ENCODE assay signal across 11 mouse cellular contexts in genomic region chr11:30257812-30258211, GRCm38 (mm10). TPM values are rescaled to one million over a fixed set of nuclear protein-coding genes. Genes with fewer than 3 reads are reported as not detected.
DNase-seq lines count a peak whose midpoint lies in the region; ATAC-seq and TF ChIP-seq lines count a peak whose summit lies in the region.
"Had no signal": no experiment of that assay in that cellular context is flagged by ENCODE, and none has a peak within 500 bp of the region (broad histone marks: within the 10 kb centered on the region; RNA-seq: fewer than 3 reads in every experiment).

No protein-coding gene starts in this region.

- 24% methylated on average over 1 of the region's 1 CpGs for WGBS in lung, embryonic 16.5 days
- 3% methylated on average over 1 of the region's 1 CpGs for WGBS in cerebellum, adult 2 months
- WGBS in midbrain, embryonic 15.5 days, result 46% methylated on average over 1 of the region's 1 CpGs
- WGBS in forebrain, embryonic 10.5 days, result 74% methylated on average over 1 of the region's 1 CpGs

- H3K4me2 ChIP-seq in lung, embryonic 16.5 days (ENCODE audit: low read depth, low read length), result no peak overlapping the region
- H3K4me2 ChIP-seq in midbrain, embryonic 15.5 days, result no peak overlapping the region
- H3K4me2 ChIP-seq: embryonic facial prominence, embryonic 15.5 days; midbrain, embryonic 11.5 days had no signal

- DNase-seq in lung, postnatal 25 days (ENCODE audit: low spot score), result no peak
- peak; percentile 63 to 78 for DNase-seq in cerebellum, adult 2 months
- peak; percentile 87 to 89 for DNase-seq in heart, adult 9 months (ENCODE audit: low spot score in 2 of 2)
- peak; percentile 30 to 51 for DNase-seq in kidney, postnatal 36 days
- no peak for DNase-seq in forebrain, embryonic 10.5 days (ENCODE audit: extremely low spot score, low spot score)
- DNase-seq: liver had no signal

- peaks cover 3% of the 10 kb centered on the region for H3K36me3 ChIP-seq in lung, embryonic 16.5 days (ENCODE audit: control insufficient read depth, insufficient read depth, low read length)
- H3K36me3 ChIP-seq in midbrain, embryonic 15.5 days (replicated peaks), result no peaks in the 10 kb centered on the region
- no peaks in the 10 kb centered on the region for H3K36me3 ChIP-seq in forebrain, embryonic 10.5 days (replicated peaks)
- H3K36me3 ChIP-seq: embryonic facial prominence, embryonic 15.5 days; G1E had no signal

- peaks cover 14% of the 10 kb centered on the region for H3K4me1 ChIP-seq in lung, embryonic 16.5 days (replicated peaks; ENCODE audit: control insufficient read depth, insufficient read depth, low read length)
- peaks cover 13% of the 10 kb centered on the region for H3K4me1 ChIP-seq in cerebellum, adult 2 months (ENCODE audit: control insufficient read depth, insufficient read depth, low read length)
- H3K4me1 ChIP-seq in midbrain, embryonic 15.5 days, result peaks cover 7% of the 10 kb centered on the region; the same call in 1 of the 2 replicates
- H3K4me1 ChIP-seq in forebrain, embryonic 10.5 days, result no peaks in the 10 kb centered on the region

- peaks cover 3% of the 10 kb centered on the region; the same call in 1 of the 2 replicates for H3K9me3 ChIP-seq in lung, embryonic 16.5 days (ENCODE audit: control insufficient read depth, low read length)
- no peaks in the 10 kb centered on the region for H3K9me3 ChIP-seq in midbrain, embryonic 15.5 days
- H3K9me3 ChIP-seq in forebrain, embryonic 10.5 days, result no peaks in the 10 kb centered on the region; the same call in 1 of the 2 replicates
- H3K9me3 ChIP-seq: embryonic facial prominence, embryonic 15.5 days; G1E had no signal

- TF ChIP-seq POLR2A in cerebellum, adult 2 months (IDR thresholded peaks at IDR 0.05; ENCODE audit: borderline replicate concordance, insufficient read depth, low read length), result no peak

- no peak overlapping the region for H3K4me3 ChIP-seq in lung, embryonic 16.5 days (ENCODE audit: low read length)
- H3K4me3 ChIP-seq in cerebellum, adult 2 months (replicated peaks; ENCODE audit: insufficient read depth, low read depth, low read length), result no peak overlapping the region
- no peak overlapping the region for H3K4me3 ChIP-seq in midbrain, embryonic 15.5 days
- H3K4me3 ChIP-seq in forebrain, embryonic 10.5 days, result no peak overlapping the region
- H3K4me3 ChIP-seq: embryonic facial prominence, embryonic 15.5 days had no signal

- peak overlapping the region; percentile 38; the same call in 1 of the 2 replicates for H3K27ac ChIP-seq in lung, embryonic 16.5 days (ENCODE audit: low read length)
- H3K27ac ChIP-seq in cerebellum, adult 2 months (ENCODE audit: insufficient read depth, low read length), result peak overlapping the region; percentile 34
- no peak overlapping the region for H3K27ac ChIP-seq in midbrain, embryonic 15.5 days
- H3K27ac ChIP-seq in forebrain, embryonic 10.5 days, result no peak overlapping the region
- H3K27ac ChIP-seq: embryonic facial prominence, embryonic 15.5 days had no signal

- TF ChIP-seq CTCF in cerebellum, adult 2 months (IDR thresholded peaks at IDR 0.05; ENCODE audit: borderline replicate concordance, insufficient read depth, low read depth, low read length), result no peak

- ATAC-seq in lung, embryonic 16.5 days (ENCODE audit: low read depth), result peak; percentile 45; the same call in 1 of the 2 replicates
- ATAC-seq in midbrain, embryonic 15.5 days (replicated peaks), result no peak

- H3K9ac ChIP-seq in lung, embryonic 16.5 days (ENCODE audit: low read length), result no peak overlapping the region
- H3K9ac ChIP-seq in midbrain, embryonic 15.5 days, result no peak overlapping the region
- H3K9ac ChIP-seq: embryonic facial prominence, embryonic 15.5 days had no signal

- H3K27me3 ChIP-seq in lung, embryonic 16.5 days (ENCODE audit: control insufficient read depth, insufficient read depth, low read depth, low read length), result no peaks in the 10 kb centered on the region
- H3K27me3 ChIP-seq in cerebellum, adult 2 months (ENCODE audit: control insufficient read depth, insufficient read depth, low read length), result no peaks in the 10 kb centered on the region
- no peaks in the 10 kb centered on the region for H3K27me3 ChIP-seq in midbrain, embryonic 15.5 days (replicated peaks)
- H3K27me3 ChIP-seq in forebrain, embryonic 10.5 days (ENCODE audit: poor library complexity, severe bottlenecking), result no peaks in the 10 kb centered on the region
- H3K27me3 ChIP-seq: embryonic facial prominence, embryonic 15.5 days had no signal

RNA-seq across cellular contexts. Expression of gene Sptbn1, which starts 10.2 kb away (rescaled TPM):
- 169 and 187 TPM in 2 replicates for polyA plus RNA-seq in lung, embryonic 16.5 days (2015; fragmentation: Nextera tagmentation; extraction: Ambion mirVana)
- polyA plus RNA-seq in cerebellum, adult 2 months (2012; rRNA removed), result 227 and 244 TPM in 2 replicates
- 175 and 176 TPM in 2 replicates for polyA plus RNA-seq in midbrain, embryonic 15.5 days (2015; fragmentation: Nextera tagmentation; extraction: Ambion mirVana)
- polyA plus RNA-seq in forebrain, embryonic 10.5 days (2016; fragmentation: Nextera tagmentation; extraction: Ambion mirVana), result 57.3 and 59.4 TPM in 2 replicates

Comparison
In these comparisons a context has a peak if more than half of its experiments do, and no peak if none do; other contexts are left out.
1. H3K27ac ChIP-seq: peak in lung, embryonic 16.5 days (single experiment) and cerebellum, adult 2 months (single experiment); none in midbrain, embryonic 15.5 days (single experiment) and forebrain, embryonic 10.5 days (single experiment).
2. DNase-seq: peak in cerebellum, adult 2 months (2 of 2), heart, adult 9 months (2 of 2) and kidney, postnatal 36 days (2 of 2); none in lung, postnatal 25 days (single experiment) and forebrain, embryonic 10.5 days (single experiment).